8 mouse cellular contexts compared by ENCODE assay signal in the genomic region with DNA sequence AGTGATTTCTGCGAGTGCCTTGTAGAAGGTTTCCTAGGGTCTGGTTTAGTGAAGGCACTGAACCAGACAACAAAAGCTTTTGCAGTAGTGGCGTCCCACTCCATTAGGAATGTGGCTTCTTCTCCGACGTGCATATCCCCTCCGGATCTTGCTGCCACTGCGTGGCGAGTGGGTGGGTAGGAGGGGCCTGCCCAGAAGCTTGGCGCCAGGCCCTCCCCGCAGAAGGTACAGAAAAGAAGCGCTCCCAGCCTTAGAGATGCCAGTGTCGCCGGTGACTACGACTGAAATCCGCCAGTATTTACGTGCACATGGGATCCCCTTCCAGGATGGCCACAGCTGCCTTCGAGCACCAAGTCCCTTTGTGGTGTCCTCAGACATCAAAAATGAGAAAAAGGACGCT. TPM values are rescaled to one million over a fixed set of nuclear protein-coding genes. Genes with fewer than 3 reads are reported as not detected.
DNase-seq lines count a peak whose midpoint lies in the region; ATAC-seq lines count a peak whose summit lies in the region.

No protein-coding gene starts in this region.

- H3K4me3 ChIP-seq in heart, embryonic 16.5 days (ENCODE audit: low read length), result peak overlapping the region; percentile 88
- peak overlapping the region; percentile 99 for H3K4me3 ChIP-seq in hindbrain, embryonic 10.5 days
- H3K4me3 ChIP-seq in midbrain, embryonic 12.5 days, result peak overlapping the region; percentile 97

- peak overlapping the region; percentile 85 for H3K9ac ChIP-seq in heart, embryonic 16.5 days (ENCODE audit: low read length)
- peak overlapping the region; percentile 84 for H3K9ac ChIP-seq in midbrain, embryonic 12.5 days (replicated peaks)

- no peaks in the 10 kb centered on the region for H3K27me3 ChIP-seq in heart, embryonic 16.5 days (ENCODE audit: control insufficient read depth, insufficient read depth, low read length)
- no peaks in the 10 kb centered on the region for H3K27me3 ChIP-seq in hindbrain, embryonic 10.5 days (ENCODE audit: insufficient read depth, poor library complexity, severe bottlenecking)
- H3K27me3 ChIP-seq in midbrain, embryonic 12.5 days, result no peaks in the 10 kb centered on the region

- DNase-seq in heart, adult 8-10 months (ENCODE audit: low spot score), result no peak
- DNase-seq in R1 (ENCODE audit: low read depth, low spot score) (peak; percentile 49), MN1 (ENCODE audit: low spot score) (no peak)
- no peak for DNase-seq in hindbrain, embryonic 10.5 days (ENCODE audit: low spot score)
- DNase-seq in ovary, postnatal 14 days (ENCODE audit: low spot score), result no peak

- peak overlapping the region; percentile 81 for H3K4me2 ChIP-seq in heart, embryonic 16.5 days (ENCODE audit: low read depth, low read length)
- peak overlapping the region; percentile 88 for H3K4me2 ChIP-seq in midbrain, embryonic 12.5 days (replicated peaks)

- H3K9me3 ChIP-seq in heart, embryonic 16.5 days (replicated peaks; ENCODE audit: control insufficient read depth, low read length), result no peaks in the 10 kb centered on the region
- no peaks in the 10 kb centered on the region for H3K9me3 ChIP-seq in hindbrain, embryonic 10.5 days
- H3K9me3 ChIP-seq in midbrain, embryonic 12.5 days, result no peaks in the 10 kb centered on the region

- ATAC-seq in heart, embryonic 16.5 days (replicated peaks; ENCODE audit: extremely low read depth, insufficient read depth, low FRiP score), result no peak
- ATAC-seq in midbrain, embryonic 12.5 days (ENCODE audit: low FRiP score, low read depth), result no peak
- ATAC-seq in megakaryocyte-erythroid progenitor cell, adult 5-6 weeks (replicated peaks; ENCODE audit: low FRiP score, low TSS enrichment, poor library complexity, severe bottlenecking), result no peak

- 27% methylated on average over 17 of the region's 17 CpGs for WGBS in heart, embryonic 16.5 days
- 45% methylated on average over 17 of the region's 17 CpGs for WGBS in hindbrain, embryonic 10.5 days
- 46% methylated on average over 17 of the region's 17 CpGs for WGBS in midbrain, embryonic 12.5 days

- peaks cover 25% of the 10 kb centered on the region for H3K36me3 ChIP-seq in heart, embryonic 16.5 days (ENCODE audit: control insufficient read depth, insufficient read depth)
- peaks cover 71% of the 10 kb centered on the region for H3K36me3 ChIP-seq in hindbrain, embryonic 10.5 days
- peaks cover 57% of the 10 kb centered on the region for H3K36me3 ChIP-seq in midbrain, embryonic 12.5 days

- peaks cover 24% of the 10 kb centered on the region for H3K4me1 ChIP-seq in heart, embryonic 16.5 days (ENCODE audit: control insufficient read depth, insufficient read depth, low read length)
- peaks cover 37% of the 10 kb centered on the region for H3K4me1 ChIP-seq in hindbrain, embryonic 10.5 days (replicated peaks)
- peaks cover 22% of the 10 kb centered on the region for H3K4me1 ChIP-seq in midbrain, embryonic 12.5 days

- H3K27ac ChIP-seq in heart, embryonic 16.5 days (ENCODE audit: low read length), result peak overlapping the region; percentile 89
- H3K27ac ChIP-seq in hindbrain, embryonic 10.5 days, result peak overlapping the region; percentile 91
- peak overlapping the region; percentile 77 for H3K27ac ChIP-seq in midbrain, embryonic 12.5 days (replicated peaks)

RNA-seq across cellular contexts. Expression of gene Mrpl43, which starts 0.8 kb away (rescaled TPM):
- polyA plus RNA-seq in heart, embryonic 16.5 days (2015; fragmentation: Nextera tagmentation; extraction: Ambion mirVana), result 64.4 and 68.6 TPM in 2 replicates
- 10 to 100 TPM; 43.9 to 59.9 (median 54.3) TPM for total RNA-seq in heart, adult 8-10 months (2022)
- 75.6 and 83.0 TPM in 2 replicates for polyA plus RNA-seq in hindbrain, embryonic 10.5 days (2016; fragmentation: Nextera tagmentation; extraction: Ambion mirVana)
- polyA plus RNA-seq in midbrain, embryonic 12.5 days (2016; fragmentation: Nextera tagmentation; extraction: Ambion mirVana), result 70.3 and 78.7 TPM in 2 replicates
- total RNA-seq in megakaryocyte-erythroid progenitor cell, adult 5-6 weeks (2014; fragmentation: Nextera tagmentation), result 32.2 and 48.4 TPM in 2 replicates
- total RNA-seq in megakaryocyte-erythroid progenitor cell, adult 5-6 weeks (2017), result 26.3 and 29.0 TPM in 2 replicates

RNA-seq across cellular contexts. Expression of gene Twnk, which starts 1.6 kb away (rescaled TPM):
- 23.2 and 24.5 TPM in 2 replicates for polyA plus RNA-seq in heart, embryonic 16.5 days (2015; fragmentation: Nextera tagmentation; extraction: Ambion mirVana)
- 10 to 100 TPM; 30.6 to 34.6 (median 31.4) TPM for total RNA-seq in heart, adult 8-10 months (2022)
- 23.6 and 32.6 TPM in 2 replicates for polyA plus RNA-seq in hindbrain, embryonic 10.5 days (2016; fragmentation: Nextera tagmentation; extraction: Ambion mirVana)
- 24.1 and 24.5 TPM in 2 replicates for polyA plus RNA-seq in midbrain, embryonic 12.5 days (2016; fragmentation: Nextera tagmentation; extraction: Ambion mirVana)
- 32.5 and 37.0 TPM in 2 replicates for total RNA-seq in megakaryocyte-erythroid progenitor cell, adult 5-6 weeks (2014; fragmentation: Nextera tagmentation)
- 27.1 and 32.6 TPM in 2 replicates for total RNA-seq in megakaryocyte-erythroid progenitor cell, adult 5-6 weeks (2017)

RNA-seq across cellular contexts. Expression of gene Lzts2, which starts 7.2 kb away (rescaled TPM):
- 38.0 and 45.8 TPM in 2 replicates for polyA plus RNA-seq in heart, embryonic 16.5 days (2015; fragmentation: Nextera tagmentation; extraction: Ambion mirVana)
- 10 to 100 TPM; 53.9 to 70.5 (median 63.8) TPM for total RNA-seq in heart, adult 8-10 months (2022)
- polyA plus RNA-seq in hindbrain, embryonic 10.5 days (2016; fragmentation: Nextera tagmentation; extraction: Ambion mirVana), result 67.5 and 69.1 TPM in 2 replicates
- polyA plus RNA-seq in midbrain, embryonic 12.5 days (2016; fragmentation: Nextera tagmentation; extraction: Ambion mirVana), result 69.5 and 70.3 TPM in 2 replicates
- total RNA-seq in megakaryocyte-erythroid progenitor cell, adult 5-6 weeks (2014; fragmentation: Nextera tagmentation), result 9.0 and 10.2 TPM in 2 replicates
- total RNA-seq in megakaryocyte-erythroid progenitor cell, adult 5-6 weeks (2017), result 7.8 and 7.9 TPM in 2 replicates

RNA-seq across cellular contexts. Expression of gene Sema4g, which starts 18.1 kb away (rescaled TPM):
- 0.79 and 0.94 TPM in 2 replicates for polyA plus RNA-seq in heart, embryonic 16.5 days (2015; fragmentation: Nextera tagmentation; extraction: Ambion mirVana)
- total RNA-seq in heart, adult 8-10 months (2022), result under 1 TPM in 3 of 4 experiments, not detected in 1; 0.25 to 0.46 (median 0.44) TPM
- 3.6 and 5.9 TPM in 2 replicates for polyA plus RNA-seq in hindbrain, embryonic 10.5 days (2016; fragmentation: Nextera tagmentation; extraction: Ambion mirVana)
- 8.8 TPM in 2 replicates for polyA plus RNA-seq in midbrain, embryonic 12.5 days (2016; fragmentation: Nextera tagmentation; extraction: Ambion mirVana)
- total RNA-seq in megakaryocyte-erythroid progenitor cell, adult 5-6 weeks (2014; fragmentation: Nextera tagmentation), result 1.4 TPM in 1 of 2 replicates, not detected in the other
- not detected in 2 replicates for total RNA-seq in megakaryocyte-erythroid progenitor cell, adult 5-6 weeks (2017)

RNA-seq across cellular contexts. Expression of gene Pdzd7, which starts 38.5 kb away (rescaled TPM):
- polyA plus RNA-seq in heart, embryonic 16.5 days (2015; fragmentation: Nextera tagmentation; extraction: Ambion mirVana), result 0.14 and 0.25 TPM in 2 replicates
- total RNA-seq in heart, adult 8-10 months (2022), result under 1 TPM in 1 of 4 experiments, not detected in 3; 0.46 TPM
- 0.26 and 0.40 TPM in 2 replicates for polyA plus RNA-seq in hindbrain, embryonic 10.5 days (2016; fragmentation: Nextera tagmentation; extraction: Ambion mirVana)
- polyA plus RNA-seq in midbrain, embryonic 12.5 days (2016; fragmentation: Nextera tagmentation; extraction: Ambion mirVana), result 0.46 and 0.84 TPM in 2 replicates
- total RNA-seq in megakaryocyte-erythroid progenitor cell, adult 5-6 weeks (2014; fragmentation: Nextera tagmentation), result not detected in 2 replicates
- total RNA-seq in megakaryocyte-erythroid progenitor cell, adult 5-6 weeks (2017), result not detected in 2 replicates
